Mouse (Mus musculus) ovary, adult 18-20 months (tissue): ENCODE data around the gene Zmynd8.
"Not testable (repeated sequence)": the region's sequence is repeated elsewhere in the genome, so short reads cannot be mapped to it uniquely, and the experiment has no call there.

ENCODE experiments used
- DNase-seq: peaks from one replicate; pipeline ENCODE4 v3.0.0; 2022; ENCODE audit warnings: low spot score, mixed read lengths

Gene Zmynd8

GRCm38 (mm10) chr2:165808179-165808975 is 90.4 kb downstream of the Zmynd8 start:
- DNase-seq, result no peak

- not testable (repeated sequence) for DNase-seq
Measured at GRCm38 (mm10) chr2:165800174-165800573, 98.6 kb downstream of the Zmynd8 start.

GRCm38 (mm10) chr2:165797876-165798275 is 100.9 kb downstream of the Zmynd8 start:
- DNase-seq, result no peak

GRCm38 (mm10) chr2:165793283-165793638 is 105.6 kb downstream of the Zmynd8 start:
- no peak for DNase-seq

GRCm38 (mm10) chr2:165792431-165793282 is 106.2 kb downstream of the Zmynd8 start:
- DNase-seq, result no peak

GRCm38 (mm10) chr2:165791657-165792056 is 107.2 kb downstream of the Zmynd8 start:
- DNase-seq, result no peak

- DNase-seq, result no peak
Measured at GRCm38 (mm10) chr2:165791026-165791425, 107.8 kb downstream of the Zmynd8 start.

- no peak for DNase-seq
Measured at GRCm38 (mm10) chr2:165789667-165790066, 109.1 kb downstream of the Zmynd8 start.

GRCm38 (mm10) chr2:165788796-165789195 is 110.0 kb downstream of the Zmynd8 start:
- no peak for DNase-seq

- DNase-seq, result peak; percentile 82
Measured at GRCm38 (mm10) chr2:165788005-165788404, 110.8 kb downstream of the Zmynd8 start.

- no peak for DNase-seq
Measured at GRCm38 (mm10) chr2:165786467-165786866, 112.3 kb downstream of the Zmynd8 start.

GRCm38 (mm10) chr2:165785312-165786036 is 113.3 kb downstream of the Zmynd8 start:
- DNase-seq, result no peak

- peak; percentile 26 for DNase-seq
Measured at GRCm38 (mm10) chr2:165782324-165782723, 116.5 kb downstream of the Zmynd8 start.

- peak; percentile 25 for DNase-seq
Measured at GRCm38 (mm10) chr2:165778927-165779326, 119.9 kb downstream of the Zmynd8 start.

- no peak for DNase-seq
Measured at GRCm38 (mm10) chr2:165769375-165769948, 129.4 kb downstream of the Zmynd8 start.

- DNase-seq, result no peak
Measured at GRCm38 (mm10) chr2:165768805-165769358, 129.9 kb downstream of the Zmynd8 start.

- no peak for DNase-seq
Measured at GRCm38 (mm10) chr2:165759421-165759985, 139.3 kb downstream of the Zmynd8 start.

GRCm38 (mm10) chr2:165758534-165758933 is 140.3 kb downstream of the Zmynd8 start:
- DNase-seq, result no peak

- DNase-seq, result no peak
Measured at GRCm38 (mm10) chr2:165757799-165758198, 141.0 kb downstream of the Zmynd8 start.

GRCm38 (mm10) chr2:165752704-165753103 is 146.1 kb downstream of the Zmynd8 start:
- DNase-seq, result no peak

- DNase-seq, result peak; percentile 51
Measured at GRCm38 (mm10) chr2:165751068-165751467, 147.7 kb downstream of the Zmynd8 start.
